Mouse (Mus musculus): ENCODE results near the gene Zdhhc18. TPM values are rescaled to one million over a fixed set of nuclear protein-coding genes. Genes with fewer than 3 reads are reported as not detected.

Zdhhc18 gene
- total and polyA plus RNA-seq, 3 experiments, result 6.7 to 15.6 TPM; not detected in 1

GRCm38 (mm10) chr4:133601721-133602218 lies 48.2 kb downstream of the Zdhhc18 start, which contains the start of gene Sfn:
Gene Sfn, minus strand, starts transcription at chr4:133602168.
- H3K27ac ChIP-seq (ENCODE audit: control insufficient read depth, low read depth, low read length), result no peak within 1 kb of the TSS
- no peak within 1 kb of the TSS for H3K4me3 ChIP-seq (ENCODE audit: control insufficient read depth in 1 of 2, insufficient read depth in 1 of 2, low read depth in 2 of 2, low read length in 2 of 2)
- no peaks in the 10 kb centered on the region for H3K9me3 ChIP-seq (replicated peaks; ENCODE audit: insufficient read depth, low read length)
- TF ChIP-seq SMC3 (IDR thresholded peaks at IDR 0.05; ENCODE audit: low read depth, low read length) (peak; percentile 25; the same call in 1 of the 2 replicates), MAX (IDR thresholded peaks at IDR 0.05; ENCODE audit: low read length) (no peak), CTCF (IDR thresholded peaks at IDR 0.05 in 2 of 3, conservative IDR thresholded peaks at IDR 0.05 in 1 of 3; ENCODE audit: control insufficient read depth in 1 of 3, insufficient read depth in 1 of 3, low read depth in 2 of 3, low read length in 3 of 3, poor library complexity in 1 of 3, severe bottlenecking in 1 of 3) (peak; percentile 39 to 64 (median 54))
- peaks cover 0 to 3% of the 10 kb centered on the region in 2 experiments; a peak in 1 of 4 replicates for H3K4me1 ChIP-seq (ENCODE audit: control insufficient read depth in 1 of 2, insufficient read depth in 2 of 2, low read length in 2 of 2)
- no peaks in the 10 kb centered on the region for H3K27me3 ChIP-seq (ENCODE audit: control insufficient read depth in 1 of 2, insufficient read depth in 2 of 2, low read length in 2 of 2)
- no peaks in the 10 kb centered on the region; a peak in 1 of 4 replicates for H3K36me3 ChIP-seq (ENCODE audit: control insufficient read depth in 1 of 2, insufficient read depth in 2 of 2, low read length in 2 of 2)
- DNase-seq (ENCODE audit: low read depth, low spot score), result no peak
- H3K79me2 ChIP-seq (ENCODE audit: control insufficient read depth, insufficient read depth, low read length, poor library complexity), result no peaks in the 10 kb centered on the region; the same call in 1 of the 2 replicates
- H3K9ac ChIP-seq (ENCODE audit: control insufficient read depth, low read depth, low read length, poor library complexity, severe bottlenecking), result no peak within 1 kb of the TSS

GRCm38 (mm10) chr4:133600306-133600705 lies 49.6 kb downstream of the Zdhhc18 start:
- Histone ChIP-seq H3K27me3 (ENCODE audit: control insufficient read depth in 1 of 2, insufficient read depth in 2 of 2, low read length in 2 of 2) (no peaks in the 10 kb centered on the region), H3K4me3 (ENCODE audit: control insufficient read depth in 1 of 2, insufficient read depth in 1 of 2, low read depth in 2 of 2, low read length in 2 of 2) (peak overlapping the region in 1 of 2 experiments; percentile 63; a peak in 1 of 4 replicates), H3K9me3 (replicated peaks; ENCODE audit: insufficient read depth, low read length) (no peaks in the 10 kb centered on the region), H3K4me1 (ENCODE audit: control insufficient read depth in 1 of 2, insufficient read depth in 2 of 2, low read length in 2 of 2) (peaks cover 0 to 3% of the 10 kb centered on the region in 2 experiments; a peak in 1 of 4 replicates), H3K79me2 (ENCODE audit: control insufficient read depth, insufficient read depth, low read length, poor library complexity) (no peaks in the 10 kb centered on the region; the same call in 1 of the 2 replicates), H3K9ac (ENCODE audit: control insufficient read depth, low read depth, low read length, poor library complexity, severe bottlenecking) (peak overlapping the region; percentile 67; the same call in 1 of the 2 replicates), H3K27ac (ENCODE audit: control insufficient read depth, low read depth, low read length) (no peak overlapping the region), H3K36me3 (ENCODE audit: control insufficient read depth in 1 of 2, insufficient read depth in 2 of 2, low read length in 2 of 2) (no peaks in the 10 kb centered on the region; a peak in 1 of 4 replicates)
- TF ChIP-seq HCFC1 (IDR thresholded peaks at IDR 0.05; ENCODE audit: low read depth, low read length) (no peak), BHLHE40 (IDR thresholded peaks at IDR 0.05; ENCODE audit: borderline replicate concordance, low read depth, low read length) (no peak), NRF1 (IDR thresholded peaks at IDR 0.05; ENCODE audit: insufficient read depth, low read depth, low read length, poor library complexity, severe bottlenecking) (no peak), TBP (IDR thresholded peaks at IDR 0.05; ENCODE audit: low read depth, low read length) (no peak), MEF2A (IDR thresholded peaks at IDR 0.05; ENCODE audit: extremely low read depth, insufficient replicate concordance, low read depth, low read length, poor library complexity, severe bottlenecking) (no peak), ZNF384 (IDR thresholded peaks at IDR 0.05; ENCODE audit: low read depth, low read length) (no peak), MXI1 (IDR thresholded peaks at IDR 0.05; ENCODE audit: low read depth, low read length) (no peak), SMC3 (IDR thresholded peaks at IDR 0.05; ENCODE audit: low read depth, low read length) (no peak), POLR2AphosphoS2 (IDR thresholded peaks at IDR 0.05; ENCODE audit: low read length) (no peak), ZMIZ1 (IDR thresholded peaks at IDR 0.05; ENCODE audit: low read depth, low read length) (no peak), ZKSCAN1 (IDR thresholded peaks at IDR 0.05; ENCODE audit: low read depth, low read length) (no peak), MAFK (IDR thresholded peaks at IDR 0.05; ENCODE audit: borderline replicate concordance, low read depth, low read length) (no peak), POLR2AphosphoS5 (IDR thresholded peaks at IDR 0.05; ENCODE audit: borderline replicate concordance, low read depth, low read length) (no peak), ETS1 (IDR thresholded peaks at IDR 0.05; ENCODE audit: low read depth, low read length) (no peak), CHD1 (IDR thresholded peaks at IDR 0.05; ENCODE audit: low read depth, low read length) (no peak), EP300 (IDR thresholded peaks at IDR 0.05; ENCODE audit: low read depth in 1 of 2, low read length in 2 of 2) (no peak), GABPA (IDR thresholded peaks at IDR 0.05; ENCODE audit: low read depth, low read length) (no peak), MYB (IDR thresholded peaks at IDR 0.05; ENCODE audit: low read depth, low read length) (no peak)
- DNase-seq (ENCODE audit: low read depth, low spot score), result no peak
